Mouse (Mus musculus) layer of hippocampus, adult 2 months (tissue): Measurements from ENCODE around the gene Fam163b. TPM values are rescaled to one million over a fixed set of nuclear protein-coding genes. Genes with fewer than 3 reads are reported as not detected.

Source experiments
- DNase-seq, 2 experiments: peaks; one replicate each; pipeline ENCODE4 v3.0.0; 2022; ENCODE audit warnings: low spot score in 2 of 2
- H3K27ac ChIP-seq: fragments of 200-600 bp; 2 replicates; pipeline ENCODE4 v1.8.1; 2022
- H3K4me3 ChIP-seq: fragments of 200-600 bp; 2 replicates; pipeline ENCODE4 v1.8.1; 2022; ENCODE audit warnings: mild to moderate bottlenecking
- CTCF ChIP-seq: fragments of 200-600 bp; conservative IDR thresholded peaks from 2 replicates; pipeline ENCODE4 v1.8.1; 2022; ENCODE audit warnings: antibody characterized with exemption, mild to moderate bottlenecking, moderate library complexity
- total RNA-seq, 2 experiments: library from RNA; stranded (reverse); gene quantifications; 2 replicates each; pipeline ENCODE4 v1.2.3; 2021

Fam163b gene
- total RNA-seq, 2 experiments from 2014 or later = 132 to 144 TPM

- no peak for DNase-seq
- no peak for TF ChIP-seq CTCF
- Histone ChIP-seq H3K27ac (no peak overlapping the region), H3K4me3 (no peak overlapping the region)
Measured at GRCm38 (mm10) chr2:27162656-27163055, 20.4 kb upstream of the Fam163b start.

- Histone ChIP-seq H3K4me3 (no peak overlapping the region), H3K27ac (no peak overlapping the region)
- no peak for DNase-seq
- TF ChIP-seq CTCF = no peak
Measured at GRCm38 (mm10) chr2:27161526-27161925, 19.2 kb upstream of the Fam163b start.

- no peak for TF ChIP-seq CTCF
- DNase-seq = no peak
- H3K4me3 ChIP-seq = no peak overlapping the region
- H3K27ac ChIP-seq = no peak overlapping the region
Measured at GRCm38 (mm10) chr2:27156596-27156995, 14.3 kb upstream of the Fam163b start.

- no peak for TF ChIP-seq CTCF
- no peak for DNase-seq
- H3K4me3 ChIP-seq = no peak overlapping the region
- H3K27ac ChIP-seq = no peak overlapping the region
Measured at GRCm38 (mm10) chr2:27154466-27155185, 12.3 kb upstream of the Fam163b start.

- no peak for DNase-seq
- Histone ChIP-seq H3K27ac (no peak overlapping the region), H3K4me3 (no peak overlapping the region)
- no peak for TF ChIP-seq CTCF
Measured at GRCm38 (mm10) chr2:27149457-27149856, 7.2 kb upstream of the Fam163b start.

- Histone ChIP-seq H3K4me3 (no peak overlapping the region), H3K27ac (no peak overlapping the region)
- no peak for TF ChIP-seq CTCF
- DNase-seq = no peak
Measured at GRCm38 (mm10) chr2:27146840-27147239, 4.5 kb upstream of the Fam163b start.

GRCm38 (mm10) chr2:27144957-27145356, 2.7 kb upstream of the Fam163b start:
- Histone ChIP-seq H3K4me3 (no peak overlapping the region), H3K27ac (peak overlapping the region; percentile 36; the same call in 1 of the 2 replicates)
- no peak for TF ChIP-seq CTCF
- DNase-seq = no peak

- Histone ChIP-seq H3K27ac (no peak overlapping the region), H3K4me3 (peak overlapping the region; percentile 27)
- no peak for TF ChIP-seq CTCF
- no peak for DNase-seq
Measured at GRCm38 (mm10) chr2:27138356-27138755, 3.9 kb downstream of the Fam163b start.

- TF ChIP-seq CTCF = no peak
- H3K27ac ChIP-seq = peak overlapping the region; percentile 33; the same call in 1 of the 2 replicates
- H3K4me3 ChIP-seq = peak overlapping the region; percentile 20; the same call in 1 of the 2 replicates
- DNase-seq = no peak
Measured at GRCm38 (mm10) chr2:27136789-27137188, 5.5 kb downstream of the Fam163b start.

GRCm38 (mm10) chr2:27136336-27136735, 6.0 kb downstream of the Fam163b start:
- H3K4me3 ChIP-seq = no peak overlapping the region; the same call in 1 of the 2 replicates
- DNase-seq = no peak
- no peak for TF ChIP-seq CTCF
- no peak overlapping the region; the same call in 1 of the 2 replicates for H3K27ac ChIP-seq

GRCm38 (mm10) chr2:27135935-27136334, 6.4 kb downstream of the Fam163b start:
- Histone ChIP-seq H3K4me3 (no peak overlapping the region; the same call in 1 of the 2 replicates), H3K27ac (no peak overlapping the region)
- TF ChIP-seq CTCF = no peak
- no peak for DNase-seq

- Histone ChIP-seq H3K27ac (no peak overlapping the region), H3K4me3 (no peak overlapping the region)
- DNase-seq = no peak
- TF ChIP-seq CTCF = no peak
Measured at GRCm38 (mm10) chr2:27128990-27129389, 13.3 kb downstream of the Fam163b start.

GRCm38 (mm10) chr2:27126496-27126895, 15.8 kb downstream of the Fam163b start:
- H3K4me3 ChIP-seq = no peak overlapping the region
- no peak overlapping the region for H3K27ac ChIP-seq
- DNase-seq = no peak
- TF ChIP-seq CTCF = no peak

GRCm38 (mm10) chr2:27125979-27126378, 16.3 kb downstream of the Fam163b start:
- no peak overlapping the region for H3K27ac ChIP-seq
- DNase-seq = peak in 1 of 2 experiments; percentile 58
- peak; percentile 84 for TF ChIP-seq CTCF
- H3K4me3 ChIP-seq = no peak overlapping the region
